Comparison of ENCODE assay signal across 11 mouse cellular contexts in the genomic region with DNA sequence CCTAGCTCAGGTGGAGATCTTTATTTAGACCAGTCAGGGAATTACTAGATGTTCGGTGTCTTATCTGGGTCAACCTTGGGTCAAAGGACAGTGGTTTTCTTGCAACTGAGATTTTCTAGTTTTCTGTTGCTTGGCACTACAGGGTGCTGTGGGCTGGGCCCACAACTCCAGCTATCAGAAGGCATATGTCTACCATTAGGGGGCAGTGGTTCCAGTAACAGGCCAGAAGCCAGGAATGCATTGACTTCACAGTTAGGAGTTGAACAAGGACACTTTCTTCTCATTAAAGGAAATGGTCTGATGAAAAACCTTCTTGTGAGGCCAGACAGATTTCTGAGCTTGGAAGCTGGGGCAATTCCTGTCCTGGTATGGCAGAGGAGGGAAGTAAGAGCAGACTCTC. TPM values are rescaled to one million over a fixed set of nuclear protein-coding genes. Genes with fewer than 3 reads are reported as not detected.
DNase-seq lines count a peak whose midpoint lies in the region; ATAC-seq and TF ChIP-seq lines count a peak whose summit lies in the region.
"Had no signal": no experiment of that assay in that cellular context is flagged by ENCODE, and none has a peak within 500 bp of the region (broad histone marks: within the 10 kb centered on the region; RNA-seq: fewer than 3 reads in every experiment).

No protein-coding gene starts in this region.

- peaks cover 92% of the 10 kb centered on the region for H3K79me2 ChIP-seq in CH12.LX (replicated peaks; ENCODE audit: control insufficient read depth, extremely low read depth, insufficient read depth, poor library complexity, severe bottlenecking)

- DNase-seq in kidney, adult 2 months: peak; percentile 53
- DNase-seq in CH12.LX (ENCODE audit: extremely low read depth) (peak; percentile 52), R1 (ENCODE audit: low read depth, low spot score) (peak; percentile 82)
- DNase-seq in lung, adult 2 months: no peak
- no peak for DNase-seq in c-Kit-positive CD71-positive TER-119-positive erythroid progenitor cells, embryonic 14.5 days (ENCODE audit: low spot score)
- DNase-seq in layer of hippocampus, adult 9-10 months (ENCODE audit: low spot score): no peak
- DNase-seq in left cerebral cortex, adult 8-10 months (ENCODE audit: low spot score in 2 of 2): no peak

- peak; percentile 57 for TF ChIP-seq CTCF in kidney, adult 2 months (conservative IDR thresholded peaks at IDR 0.05; ENCODE audit: insufficient read depth, insufficient read length, low read depth, low read length)
- peak; percentile 41 to 69; a peak in 3 of 4 replicates for TF ChIP-seq CTCF in CH12.LX (conservative IDR thresholded peaks at IDR 0.05 in 1 of 2, IDR thresholded peaks at IDR 0.05 in 1 of 2; ENCODE audit: low read depth in 2 of 2, low read length in 2 of 2)
- peak; percentile 39; the same call in 1 of the 2 replicates for TF ChIP-seq CTCF in lung, adult 2 months (IDR thresholded peaks at IDR 0.05; ENCODE audit: insufficient read depth, low read length)

- in situ Hi-C loops in CH12.LX (cut with MboI; ENCODE audit: low pct_ligation_motif_present, low pct_unique_long_range_greater_than_20kb, low sequenced_read_pairs): no loop called here

- H3K9ac ChIP-seq in kidney, embryonic 15.5 days: no peak overlapping the region
- H3K9ac ChIP-seq in CH12.LX (ENCODE audit: insufficient read depth, low read depth): no peak overlapping the region
- H3K9ac ChIP-seq: embryonic facial prominence, embryonic 12.5 days had no signal

- H3K27me3 ChIP-seq in kidney, adult 2 months (replicated peaks; ENCODE audit: control insufficient read depth, insufficient read depth, low read length): no peaks in the 10 kb centered on the region
- H3K27me3 ChIP-seq in kidney, embryonic 15.5 days: no peaks in the 10 kb centered on the region
- no peaks in the 10 kb centered on the region for H3K27me3 ChIP-seq in CH12.LX (replicated peaks)
- H3K27me3 ChIP-seq: embryonic facial prominence, embryonic 12.5 days; megakaryocyte, embryonic 14.5 days had no signal

- no peak for TF ChIP-seq POLR2A in kidney, adult 2 months (IDR thresholded peaks at IDR 0.05; ENCODE audit: low read depth, low read length)
- no peak for TF ChIP-seq POLR2A in CH12.LX (IDR thresholded peaks at IDR 0.05; ENCODE audit: low read depth, low read length)
- TF ChIP-seq POLR2A in lung, adult 2 months (IDR thresholded peaks at IDR 0.05; ENCODE audit: borderline replicate concordance, extremely low read depth, low read depth, low read length): no peak

- no peak overlapping the region for H3K27ac ChIP-seq in kidney, adult 2 months (ENCODE audit: insufficient read depth, low read depth, low read length)
- H3K27ac ChIP-seq in kidney, embryonic 15.5 days: no peak overlapping the region
- no peak overlapping the region for H3K27ac ChIP-seq in CH12.LX (ENCODE audit: insufficient read depth, low read depth)
- H3K27ac ChIP-seq: embryonic facial prominence, embryonic 12.5 days had no signal

- no peak for TF ChIP-seq EP300 in CH12.LX (IDR thresholded peaks at IDR 0.05; ENCODE audit: low read length)

- H3K4me2 ChIP-seq in kidney, embryonic 15.5 days: no peak overlapping the region
- H3K4me2 ChIP-seq in CH12.LX (ENCODE audit: insufficient read depth, low read depth, poor library complexity, severe bottlenecking): no peak overlapping the region
- H3K4me2 ChIP-seq: embryonic facial prominence, embryonic 12.5 days had no signal

- H3K36me3 ChIP-seq in kidney, adult 2 months (ENCODE audit: control insufficient read depth, insufficient read depth, low read length): no peaks in the 10 kb centered on the region
- H3K36me3 ChIP-seq in kidney, embryonic 15.5 days: peaks cover 28% of the 10 kb centered on the region
- peaks cover 33 to 84% of the 10 kb centered on the region in 2 experiments for H3K36me3 ChIP-seq in CH12.LX (replicated peaks in 1 of 2; ENCODE audit: control insufficient read depth in 1 of 2, insufficient read depth in 1 of 2, low read length in 1 of 2)

- ATAC-seq in kidney, embryonic 15.5 days (replicated peaks; ENCODE audit: low FRiP score): no peak

- dilution Hi-C loops in CH12.LX (cut with MboI; ENCODE audit: extremely low pct_ligation_motif_present, extremely low pct_unique_long_range_greater_than_20kb, low sequenced_read_pairs): no loop called here

- 32% methylated on average over 1 of the region's 1 CpGs for WGBS in kidney, adult 2 months
- 79% methylated on average over 1 of the region's 1 CpGs for WGBS in kidney, embryonic 15.5 days
- WGBS in lung, adult 2 months: 56% methylated on average over 1 of the region's 1 CpGs

- H3K4me3 ChIP-seq in kidney, adult 2 months (ENCODE audit: insufficient read depth, low read depth, low read length): no peak overlapping the region
- H3K4me3 ChIP-seq in kidney, embryonic 15.5 days (replicated peaks): no peak overlapping the region
- no peak overlapping the region for H3K4me3 ChIP-seq in CH12.LX (replicated peaks in 1 of 3; ENCODE audit: low read depth in 2 of 3, low read length in 2 of 3, poor library complexity in 1 of 3)
- H3K4me3 ChIP-seq in lung, adult 2 months (replicated peaks; ENCODE audit: extremely low read depth, low read depth, low read length): no peak overlapping the region
- H3K4me3 ChIP-seq: embryonic facial prominence, embryonic 12.5 days; megakaryocyte, embryonic 14.5 days had no signal

- H3K4me1 ChIP-seq in kidney, adult 2 months (ENCODE audit: control insufficient read depth, insufficient read depth, low read length): peaks cover 2% of the 10 kb centered on the region; the same call in 1 of the 2 replicates
- peaks cover 11% of the 10 kb centered on the region for H3K4me1 ChIP-seq in kidney, embryonic 15.5 days
- H3K4me1 ChIP-seq in CH12.LX (ENCODE audit: control insufficient read depth in 1 of 2, insufficient read depth in 2 of 2): peaks cover 9 to 57% of the 10 kb centered on the region in 2 experiments; a peak in 3 of 4 replicates
- peaks cover 12% of the 10 kb centered on the region for H3K4me1 ChIP-seq in lung, adult 2 months (ENCODE audit: control insufficient read depth, insufficient read depth, low read length)
- H3K4me1 ChIP-seq: embryonic facial prominence, embryonic 12.5 days had no signal

- TF ChIP-seq RAD21 in CH12.LX (IDR thresholded peaks at IDR 0.05; ENCODE audit: low read depth, low read length): no peak; the same call in 1 of the 2 replicates

- no peaks in the 10 kb centered on the region for H3K9me3 ChIP-seq in kidney, embryonic 15.5 days (replicated peaks)
- no peaks in the 10 kb centered on the region for H3K9me3 ChIP-seq in CH12.LX (replicated peaks; ENCODE audit: low read length)
- H3K9me3 ChIP-seq: embryonic facial prominence, embryonic 12.5 days; megakaryocyte, embryonic 14.5 days had no signal

TF ChIP-seq in CH12.LX, 34 proteins besides CTCF, POLR2A, EP300 and RAD21:
- no peak for TF ChIP-seq ZC3H11A (IDR thresholded peaks at IDR 0.05; ENCODE audit: low read depth, low read length)
- TF ChIP-seq ZMIZ1 (IDR thresholded peaks at IDR 0.05; ENCODE audit: low read depth, low read length): no peak
- no peak for TF ChIP-seq ETS1 (conservative IDR thresholded peaks at IDR 0.05; ENCODE audit: low read depth, low read length)
- TF ChIP-seq USF1 (IDR thresholded peaks at IDR 0.05; ENCODE audit: low read depth, low read length): no peak
- peak; percentile 12; the same call in 1 of the 2 replicates for TF ChIP-seq SMC3 (IDR thresholded peaks at IDR 0.05; ENCODE audit: low read depth, low read length)

RNA-seq across cellular contexts. Expression of gene Larp1, which starts 30.2 kb away (rescaled TPM):
- 35.3 and 36.8 TPM in 2 replicates for polyA plus RNA-seq in kidney, adult 2 months (2012; rRNA removed)
- 17.7 and 19.3 TPM in 2 replicates for polyA plus RNA-seq in kidney, embryonic 15.5 days (2015; fragmentation: Nextera tagmentation; extraction: Ambion mirVana)
- total RNA-seq in CH12.LX (2012; rRNA removed) (94.1 and 106 TPM in 2 replicates), CH12.LX (2014; rRNA removed) (33.4 and 38.2 TPM in 2 replicates)
- 222 and 284 TPM in 2 replicates for polyA plus RNA-seq in CH12.LX (2012; ENCODE audit: insufficient read length, low read depth)
- polyA plus RNA-seq in lung, adult 2 months (2012; rRNA removed): 26.9 and 34.6 TPM in 2 replicates
- total RNA-seq in left cerebral cortex, adult 8-10 months (2022): 10 to 100 TPM; 84.6 to 88.6 (median 86.9) TPM

RNA-seq across cellular contexts. Expression of gene Gm12248, which starts 53.9 kb away (rescaled TPM):
- polyA plus RNA-seq in kidney, adult 2 months (2012; rRNA removed): 0.16 TPM in 2 replicates
- 0.21 TPM in 1 of 2 replicates, not detected in the other for polyA plus RNA-seq in kidney, embryonic 15.5 days (2015; fragmentation: Nextera tagmentation; extraction: Ambion mirVana)
- total RNA-seq in CH12.LX (2012; rRNA removed) (0.13 TPM in 1 of 2 replicates, not detected in the other), CH12.LX (2014; rRNA removed) (not detected in 2 replicates)
- not detected in 2 replicates for polyA plus RNA-seq in CH12.LX (2012; ENCODE audit: insufficient read length, low read depth)
- polyA plus RNA-seq in lung, adult 2 months (2012; rRNA removed): 0.42 and 1.6 TPM in 2 replicates
- total RNA-seq in left cerebral cortex, adult 8-10 months (2022): not detected
- polyA plus RNA-seq: embryonic facial prominence, embryonic 12.5 days; intestine, embryonic 14.5 days had no signal

Comparison
In these comparisons a context has a peak if more than half of its experiments do, and no peak if none do; other contexts are left out.
1. DNase-seq: peak in kidney, adult 2 months (single experiment), CH12.LX (single experiment) and R1 (single experiment); none in lung, adult 2 months (single experiment), c-Kit-positive CD71-positive TER-119-positive erythroid progenitor cells, embryonic 14.5 days (single experiment), layer of hippocampus, adult 9-10 months (single experiment) and left cerebral cortex, adult 8-10 months (0 of 2).
2. Peak in every context shown above with its lines, with median percentiles within 50 percentile points of each other: CTCF ChIP-seq.